Mouse (Mus musculus): Measurements from ENCODE around the gene Tex14.
"Not testable (repeated sequence)": the region's sequence is repeated elsewhere in the genome, so short reads cannot be mapped to it uniquely, and the experiment has no call there.

The Tex14 gene

GRCm38 (mm10) chr11:87426450-87427250, 21.8 kb downstream of the Tex14 start:
- DNase-seq, result peak; percentile 99

DNA sequence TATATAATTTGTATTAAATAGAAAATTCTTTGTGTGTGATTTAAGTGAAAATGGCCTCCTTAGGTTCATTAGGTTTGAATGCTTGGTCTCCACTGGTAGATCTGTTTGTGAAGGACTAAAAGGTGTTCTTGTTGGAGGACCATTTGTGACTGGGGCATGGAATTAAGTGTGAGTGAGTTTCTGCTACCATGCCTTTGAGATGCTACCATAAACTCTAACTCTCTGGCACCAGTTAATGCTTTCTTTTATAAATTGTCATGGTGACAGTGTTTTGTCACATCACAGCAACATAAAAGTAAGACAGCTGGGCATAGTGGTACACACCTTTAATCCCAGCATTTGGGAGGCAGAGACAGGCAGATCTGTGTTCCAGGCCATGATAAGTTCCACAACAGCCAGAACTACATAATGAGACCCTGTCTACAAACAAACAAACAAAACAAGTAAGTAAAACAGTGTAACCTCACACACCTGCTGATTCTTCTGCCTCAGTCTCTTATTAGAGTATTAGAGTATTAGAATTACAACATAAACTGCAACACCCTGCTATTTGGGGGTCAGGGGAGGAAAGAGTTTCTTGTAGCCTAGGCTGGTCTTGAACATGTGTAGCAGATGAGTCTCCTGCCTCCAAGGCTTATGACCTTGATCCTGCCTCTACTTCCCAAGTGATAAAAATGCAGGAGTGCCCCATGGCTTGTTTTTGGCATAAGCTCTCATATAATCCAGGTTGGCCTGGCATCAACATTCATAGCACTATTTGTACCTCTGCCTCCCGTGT, 22.6 kb downstream of the Tex14 start:
- peak; percentile 59 for DNase-seq

DNA sequence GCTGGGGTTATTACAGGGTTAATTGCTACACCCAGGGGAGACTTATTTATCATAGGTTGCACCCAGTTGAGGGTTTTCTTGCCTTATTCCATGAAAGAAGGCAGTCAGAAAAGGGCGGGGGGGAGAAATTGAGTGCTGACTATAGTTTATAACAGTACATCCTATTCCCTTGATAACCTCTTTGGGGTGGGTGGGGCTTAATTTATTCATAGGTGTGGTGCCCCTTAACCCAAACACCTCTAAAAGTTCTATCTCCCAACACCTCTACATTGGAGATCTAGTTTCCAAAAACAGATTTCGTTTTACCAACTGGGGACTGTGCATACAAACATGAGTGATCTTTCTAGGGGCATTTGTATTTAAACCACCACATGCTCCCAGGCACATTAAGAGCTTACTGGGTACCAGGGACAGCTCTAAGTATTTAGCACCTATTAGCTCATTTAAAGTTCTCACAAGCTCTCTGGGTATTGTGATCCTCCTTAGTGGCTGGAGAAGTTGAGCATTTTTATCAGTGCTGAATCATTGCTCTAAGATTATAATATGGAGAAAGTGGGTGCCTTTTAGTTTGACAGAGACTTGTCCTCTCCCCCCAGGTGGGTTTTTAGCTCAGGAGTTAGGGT, 23.3 kb downstream of the Tex14 start:
- DNase-seq, result peak; percentile 85

DNA sequence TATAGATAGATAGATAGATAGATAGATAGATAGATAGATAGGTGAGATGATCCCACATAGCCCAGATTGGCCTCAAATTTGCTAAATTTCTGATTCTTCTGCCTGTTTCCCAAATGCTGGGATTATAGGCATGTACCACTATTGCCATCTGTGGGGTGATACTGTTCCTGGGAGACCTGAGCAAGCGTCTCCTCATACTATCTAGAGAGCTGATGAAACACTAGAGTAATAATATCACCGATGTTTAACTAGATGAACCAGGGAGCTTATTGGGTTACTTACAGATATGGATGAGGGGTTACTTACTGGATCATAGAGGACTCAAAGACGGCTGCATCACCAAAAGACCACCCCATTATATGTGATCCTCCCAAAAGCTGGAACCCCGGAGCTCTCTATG, 24.5 kb downstream of the Tex14 start:
- peak; percentile 46 for DNase-seq

DNA sequence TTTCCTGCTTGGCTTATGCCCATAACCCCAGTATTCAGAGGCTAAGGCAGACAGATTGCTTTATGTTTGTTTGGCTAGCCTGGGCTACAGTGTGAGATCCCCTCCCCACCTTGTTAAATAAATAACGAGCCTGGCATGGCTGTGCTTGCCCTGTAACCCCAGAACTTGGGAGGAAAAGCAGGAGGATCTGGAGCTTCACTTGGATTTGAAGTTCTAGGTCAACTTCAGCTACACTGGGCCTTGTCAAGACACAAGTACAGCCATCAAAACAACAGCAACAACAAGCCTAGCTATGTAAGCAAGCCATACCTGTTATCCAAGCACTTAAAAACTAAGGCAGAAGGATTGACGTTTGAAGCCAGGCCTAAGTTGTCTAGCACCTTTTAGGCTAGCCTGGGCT, 25.5 kb downstream of the Tex14 start:
- DNase-seq, result no peak

DNA sequence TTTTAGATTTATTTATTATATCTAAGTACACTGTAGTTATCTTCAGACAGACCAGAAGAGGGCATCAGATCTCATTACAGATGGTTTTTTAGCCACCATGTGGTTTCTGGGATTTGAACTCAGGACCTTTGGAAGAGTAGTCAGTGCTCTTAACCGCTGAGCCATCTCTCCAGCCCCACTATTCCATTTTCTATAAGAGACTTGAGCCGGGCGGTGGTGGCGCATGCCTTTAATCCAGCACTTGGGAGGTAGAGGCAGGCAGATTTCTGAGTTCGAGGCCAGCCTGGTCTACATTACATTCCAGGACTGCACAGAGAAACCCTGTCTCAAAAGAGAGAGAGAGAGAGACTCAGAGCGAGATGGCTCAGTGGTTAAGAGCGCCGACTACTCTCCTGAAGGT, 26.9 kb downstream of the Tex14 start:
- peak; percentile 71 for DNase-seq

- DNase-seq, result no peak
Observed at GRCm38 (mm10) chr11:87432447-87432846, 27.6 kb downstream of the Tex14 start.

- DNase-seq, result peak; percentile 88
Observed at GRCm38 (mm10) chr11:87432933-87433669, 28.2 kb downstream of the Tex14 start.

- peak; percentile 77 for DNase-seq
Observed at GRCm38 (mm10) chr11:87435107-87435506, 30.2 kb downstream of the Tex14 start.

DNA sequence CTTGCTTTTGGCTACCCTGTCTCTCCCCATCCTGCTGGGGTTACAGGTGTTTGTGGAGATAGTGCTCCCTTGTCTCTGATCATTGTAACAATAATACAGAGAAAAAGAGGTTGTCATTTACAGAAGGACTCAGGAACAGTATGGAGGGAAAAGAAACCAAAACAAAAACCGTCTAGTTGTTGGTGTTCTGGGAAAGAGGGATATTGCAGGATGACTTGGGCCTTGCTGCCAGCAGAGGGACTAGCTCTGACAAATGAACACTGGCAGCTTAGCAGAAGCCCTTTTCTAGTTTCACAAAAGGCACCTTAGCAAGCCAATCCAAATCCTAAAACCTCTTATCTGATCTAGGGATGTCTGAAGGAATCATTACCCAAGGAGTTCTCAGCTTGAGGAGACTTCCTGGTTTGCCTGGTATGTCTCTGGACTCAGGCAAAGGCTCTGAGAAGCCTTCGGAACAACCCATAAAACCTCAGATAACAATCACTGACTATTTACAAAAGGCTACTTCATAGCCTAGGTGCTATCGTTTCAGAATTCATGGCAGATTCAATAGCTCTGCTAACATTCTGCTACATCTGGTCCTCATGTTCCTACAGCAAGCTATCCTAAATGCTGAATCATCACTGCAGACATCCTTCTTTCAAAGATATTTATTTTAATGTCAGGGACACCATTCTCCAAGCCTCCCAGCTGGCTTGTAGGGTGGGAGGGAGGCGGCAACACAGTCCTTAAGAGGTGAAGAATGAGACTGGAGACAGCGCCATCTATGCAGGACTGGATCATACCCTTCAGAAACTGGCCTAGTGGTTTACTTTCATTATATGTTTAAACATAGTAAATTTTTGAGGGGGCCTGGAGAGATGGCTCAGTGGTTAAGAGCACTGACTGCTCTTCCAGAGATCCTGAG, 31.7 kb downstream of the Tex14 start:
- DNase-seq, result peak; percentile 67

GRCm38 (mm10) chr11:87439796-87440420, 35.0 kb downstream of the Tex14 start:
- no peak for DNase-seq

- DNase-seq, result peak; percentile 99
Observed at GRCm38 (mm10) chr11:87442643-87443372, 37.9 kb downstream of the Tex14 start.

- DNase-seq, result peak; percentile 97
Observed at GRCm38 (mm10) chr11:87443373-87443883, 38.6 kb downstream of the Tex14 start.

DNA sequence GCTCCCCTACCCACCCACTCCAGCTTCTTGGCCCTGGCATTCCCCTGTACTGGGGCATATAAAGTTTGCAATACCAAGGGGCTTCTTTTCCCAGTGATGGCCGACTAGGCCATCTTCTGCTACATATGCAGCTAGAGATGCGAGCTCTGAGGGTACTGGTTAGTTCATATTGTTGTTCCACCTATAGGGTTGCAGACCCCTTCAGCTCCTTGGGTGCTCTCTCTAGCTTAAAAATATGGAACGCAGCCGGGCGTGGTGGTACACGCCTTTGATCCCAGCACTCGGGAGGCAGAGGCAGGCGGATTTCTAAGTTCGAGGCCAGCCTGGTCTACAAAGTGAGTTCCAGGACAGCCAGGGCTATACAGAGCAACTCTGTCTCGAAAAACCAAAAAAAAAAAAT, 39.2 kb downstream of the Tex14 start:
- DNase-seq, result not testable (repeated sequence)

DNA sequence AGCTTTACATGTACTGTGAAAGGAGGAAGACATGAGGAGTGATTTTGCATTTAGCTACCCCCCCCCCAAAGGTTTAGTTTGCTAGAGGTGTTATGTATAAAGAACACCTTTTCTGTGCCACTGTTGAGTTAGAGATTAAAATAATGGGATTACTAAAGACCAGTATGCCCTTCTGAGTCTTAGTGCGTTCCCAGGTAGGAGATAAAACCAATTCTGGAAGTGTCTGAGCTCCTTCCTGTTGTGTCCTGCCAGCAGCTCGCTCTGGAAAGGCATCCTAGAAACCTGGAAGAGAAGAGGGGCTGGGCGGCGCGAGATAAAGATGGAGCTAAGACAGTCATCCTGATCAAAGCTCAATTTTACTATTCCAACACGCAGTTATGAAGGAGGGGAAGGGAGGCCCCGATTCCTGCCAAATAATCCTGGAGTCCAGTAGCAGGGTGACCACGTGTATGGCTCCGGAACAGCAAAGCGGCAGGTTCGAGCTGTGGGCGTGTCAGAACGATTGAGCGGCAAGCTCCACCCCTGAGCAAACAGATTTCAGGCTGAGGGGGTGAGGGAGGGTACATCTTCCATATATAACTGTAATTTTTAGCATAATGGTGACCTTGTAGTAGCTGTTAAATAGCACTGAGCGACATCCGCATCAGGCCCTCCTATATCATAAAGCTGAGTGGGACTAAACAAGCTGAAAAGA, 40.0 kb downstream of the Tex14 start:
- no peak for DNase-seq

GRCm38 (mm10) chr11:87445593-87445992, 40.7 kb downstream of the Tex14 start:
- not testable (repeated sequence) for DNase-seq

DNA sequence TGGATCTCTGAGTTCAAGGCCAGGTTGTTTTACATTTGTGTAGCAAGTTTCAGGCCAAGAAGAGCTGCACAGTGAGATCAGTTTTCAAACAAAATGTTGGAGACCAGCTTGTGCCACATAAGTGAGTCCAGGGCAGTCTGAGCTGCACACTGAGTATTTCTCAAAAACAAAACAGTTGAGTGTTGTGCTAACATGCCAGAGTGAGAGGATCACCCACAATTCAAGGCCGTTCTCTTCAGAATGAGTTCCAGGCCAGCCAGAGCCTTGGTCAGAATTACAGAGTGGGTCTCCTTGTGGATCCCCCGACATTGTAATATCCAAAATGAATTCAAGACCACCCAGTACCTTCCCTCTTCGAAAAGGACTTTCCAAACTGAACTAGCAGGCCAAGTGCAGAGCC, 41.3 kb downstream of the Tex14 start:
- DNase-seq, result no peak

DNA sequence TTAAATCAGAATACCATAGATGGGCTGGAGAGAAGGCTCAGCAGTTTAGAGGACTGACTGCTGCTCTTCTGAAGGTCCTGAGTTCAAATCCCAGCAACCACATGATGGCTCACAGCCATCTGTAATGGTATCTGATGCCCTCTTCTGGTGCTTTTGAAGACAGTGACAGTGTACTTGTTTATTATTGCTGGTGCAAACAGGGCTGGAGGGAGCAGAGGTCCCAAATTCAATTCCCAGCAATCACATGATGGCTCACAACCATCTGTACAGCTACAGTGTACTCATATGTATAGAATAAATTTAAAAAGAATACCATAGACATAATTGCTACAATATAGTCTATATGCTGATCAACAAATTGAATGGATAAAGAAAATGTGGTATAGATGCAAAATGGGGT, 42.6 kb downstream of the Tex14 start:
- DNase-seq, result no peak

DNA sequence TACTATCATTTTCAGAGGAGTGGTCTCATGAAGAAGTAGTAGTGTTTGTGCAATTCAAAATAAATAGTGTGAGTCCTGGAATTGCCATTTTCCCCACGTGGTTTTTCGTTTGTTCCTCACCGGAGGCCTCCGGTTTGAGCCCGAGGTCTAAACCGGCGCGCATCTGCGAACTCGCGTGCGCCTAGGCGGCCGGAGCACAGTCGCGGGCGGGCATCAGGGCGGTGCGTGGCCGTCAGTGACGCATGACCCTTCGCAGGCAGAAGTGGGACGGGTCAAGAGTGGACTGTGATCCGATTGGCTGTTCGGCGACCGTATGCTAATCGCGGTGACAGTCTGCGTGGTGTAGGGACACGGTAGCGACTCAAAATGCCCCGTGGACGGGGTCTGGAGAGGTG, 43.2 kb downstream of the Tex14 start:
- peak; percentile 100 for DNase-seq

Measured in heart, adult 11 months (tissue).